Mouse (Mus musculus): Measurements from ENCODE around the gene Cacna2d3. TPM values are rescaled to one million over a fixed set of nuclear protein-coding genes. Genes with fewer than 3 reads are reported as not detected.

The Cacna2d3 gene
- total and polyA plus RNA-seq, 3 experiments: not detected

DNA sequence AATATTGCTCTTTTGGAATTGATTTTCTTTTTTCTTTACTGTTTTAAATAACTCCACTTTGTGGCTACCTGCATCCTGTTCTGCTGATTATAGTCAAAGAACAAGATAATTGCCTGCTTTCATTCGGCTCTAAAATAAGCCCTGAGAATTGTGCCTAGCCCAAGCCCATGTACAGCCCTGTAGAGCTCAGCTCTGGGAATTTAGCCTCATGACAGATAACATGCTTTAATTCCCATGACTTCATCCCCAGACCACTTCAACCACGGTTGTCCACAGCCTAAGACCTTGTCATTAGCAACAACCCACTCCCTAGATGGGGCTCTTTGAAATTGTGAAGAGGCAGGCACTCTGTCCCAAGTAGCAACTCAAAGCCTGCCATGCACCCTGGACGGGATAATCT, 762.6 kb downstream of the Cacna2d3 start:
- no peak overlapping the region for H3K4me2 ChIP-seq (ENCODE audit: insufficient read depth, low read depth, poor library complexity, severe bottlenecking)
- H3K27me3 ChIP-seq (replicated peaks): no peaks in the 10 kb centered on the region
- peaks cover 82% of the 10 kb centered on the region for H3K9me3 ChIP-seq (replicated peaks; ENCODE audit: low read length)
- no peaks in the 10 kb centered on the region for H3K4me1 ChIP-seq (ENCODE audit: control insufficient read depth in 1 of 2, insufficient read depth in 2 of 2)
- no peaks in the 10 kb centered on the region for H3K79me2 ChIP-seq (replicated peaks; ENCODE audit: control insufficient read depth, extremely low read depth, insufficient read depth, poor library complexity, severe bottlenecking)
- dilution Hi-C loops (cut with MboI; ENCODE audit: extremely low pct_ligation_motif_present, extremely low pct_unique_long_range_greater_than_20kb, low sequenced_read_pairs) (no loop called here), in situ Hi-C loops (cut with MboI; ENCODE audit: low pct_ligation_motif_present, low pct_unique_long_range_greater_than_20kb, low sequenced_read_pairs) (no loop called here)
- H3K27ac ChIP-seq (ENCODE audit: insufficient read depth, low read depth): no peak overlapping the region
- no peak overlapping the region for H3K9ac ChIP-seq (ENCODE audit: insufficient read depth, low read depth)
- no peak for DNase-seq (ENCODE audit: extremely low read depth)
- TF ChIP-seq NRF1 (IDR thresholded peaks at IDR 0.05; ENCODE audit: low read depth, low read length) (no peak), RAD21 (IDR thresholded peaks at IDR 0.05; ENCODE audit: low read depth, low read length) (no peak), JUND (conservative IDR thresholded peaks at IDR 0.05; ENCODE audit: low read depth, low read length) (no peak), ETS1 (conservative IDR thresholded peaks at IDR 0.05; ENCODE audit: low read depth, low read length) (no peak), TBP (conservative IDR thresholded peaks at IDR 0.05; ENCODE audit: low read depth, low read length) (no peak)
- H3K36me3 ChIP-seq (replicated peaks in 1 of 2; ENCODE audit: control insufficient read depth in 1 of 2, insufficient read depth in 1 of 2, low read length in 1 of 2): no peaks in the 10 kb centered on the region
- H3K4me3 ChIP-seq (replicated peaks in 1 of 3; ENCODE audit: low read depth in 2 of 3, low read length in 2 of 3, poor library complexity in 1 of 3): no peak overlapping the region

- no peaks in the 10 kb centered on the region for H3K79me2 ChIP-seq (replicated peaks; ENCODE audit: control insufficient read depth, extremely low read depth, insufficient read depth, poor library complexity, severe bottlenecking)
- no peaks in the 10 kb centered on the region for H3K4me1 ChIP-seq (ENCODE audit: control insufficient read depth in 1 of 2, insufficient read depth in 2 of 2)
- H3K27ac ChIP-seq (ENCODE audit: insufficient read depth, low read depth): no peak overlapping the region
- H3K4me3 ChIP-seq (replicated peaks in 1 of 3; ENCODE audit: low read depth in 2 of 3, low read length in 2 of 3, poor library complexity in 1 of 3): no peak overlapping the region
- in situ Hi-C loops (cut with MboI; ENCODE audit: low pct_ligation_motif_present, low pct_unique_long_range_greater_than_20kb, low sequenced_read_pairs) (no loop called here), dilution Hi-C loops (cut with MboI; ENCODE audit: extremely low pct_ligation_motif_present, extremely low pct_unique_long_range_greater_than_20kb, low sequenced_read_pairs) (no loop called here)
- TF ChIP-seq NRF1 (IDR thresholded peaks at IDR 0.05; ENCODE audit: low read depth, low read length) (no peak), SMC3 (IDR thresholded peaks at IDR 0.05; ENCODE audit: low read depth, low read length) (no peak), USF2 (conservative IDR thresholded peaks at IDR 0.05; ENCODE audit: low read depth, low read length) (no peak), PAX5 (IDR thresholded peaks at IDR 0.05; ENCODE audit: low read length) (no peak), NELFE (IDR thresholded peaks at IDR 0.05; ENCODE audit: low read depth, low read length) (no peak), ELF1 (IDR thresholded peaks at IDR 0.05; ENCODE audit: low read depth, low read length) (no peak), JUN (IDR thresholded peaks at IDR 0.05; ENCODE audit: insufficient read depth, low read depth, low read length) (no peak), POLR2AphosphoS2 (IDR thresholded peaks at IDR 0.05; ENCODE audit: low read depth, low read length) (no peak), ZKSCAN1 (IDR thresholded peaks at IDR 0.05; ENCODE audit: borderline replicate concordance, low read depth, low read length) (no peak), HCFC1 (IDR thresholded peaks at IDR 0.05; ENCODE audit: low read depth, low read length) (no peak), ZNF384 (IDR thresholded peaks at IDR 0.05; ENCODE audit: low read depth, low read length) (no peak)
- H3K27me3 ChIP-seq (replicated peaks): no peaks in the 10 kb centered on the region
- peaks cover 80% of the 10 kb centered on the region for H3K9me3 ChIP-seq (replicated peaks; ENCODE audit: low read length)
- no peak overlapping the region for H3K9ac ChIP-seq (ENCODE audit: insufficient read depth, low read depth)
- H3K4me2 ChIP-seq (ENCODE audit: insufficient read depth, low read depth, poor library complexity, severe bottlenecking): no peak overlapping the region
- DNase-seq (ENCODE audit: extremely low read depth): no peak
- H3K36me3 ChIP-seq (replicated peaks in 1 of 2; ENCODE audit: control insufficient read depth in 1 of 2, insufficient read depth in 1 of 2, low read length in 1 of 2): no peaks in the 10 kb centered on the region
These were observed 763.3 kb downstream of the Cacna2d3 start for GRCm38 (mm10) chr14:28958131-28959015.

All from CH12.LX (cell line).